Mouse (Mus musculus) CH12.LX (cell line): Measurements from ENCODE around the gene Abhd6. TPM values are rescaled to one million over a fixed set of nuclear protein-coding genes. Genes with fewer than 3 reads are reported as not detected.

Experiments
- DNase-seq: peaks from one replicate; pipeline ENCODE4 v3.0.0-alpha.2; 2013; ENCODE audit errors: extremely low read depth
- H3K27ac ChIP-seq: 2 replicates; pipeline ENCODE4 v1.5.1; 2012; ENCODE audit warnings: low read depth, mild to moderate bottlenecking, control low read depth, moderate library complexity; ENCODE audit not compliant: insufficient read depth
- H3K27me3 ChIP-seq: replicated peaks from 2 replicates; pipeline ENCODE3; 2012; ENCODE audit warnings: inconsistent platforms
- H3K36me3 ChIP-seq, 2 experiments: replicated peaks in 1 of 2; 2 replicates each; pipeline versions ENCODE3 to v1.6.1; 2012; ENCODE audit warnings: inconsistent platforms in 1 of 2, low read length in 1 of 2, mild to moderate bottlenecking in 1 of 2, mixed read lengths in 1 of 2, moderate library complexity in 1 of 2; ENCODE audit not compliant: control insufficient read depth in 1 of 2, insufficient read depth in 1 of 2
- H3K4me1 ChIP-seq, 2 experiments: 2 replicates each; pipeline ENCODE4 v1.6.1; 2012; ENCODE audit warnings: inconsistent platforms in 1 of 2, moderate library complexity in 1 of 2; ENCODE audit not compliant: insufficient read depth in 2 of 2, control insufficient read depth in 1 of 2
- H3K4me2 ChIP-seq: 2 replicates; pipeline ENCODE4 v1.6.1; 2012; ENCODE audit warnings: low read depth, mild to moderate bottlenecking, control low read depth; ENCODE audit not compliant: poor library complexity, insufficient read depth, severe bottlenecking
- H3K4me3 ChIP-seq, 3 experiments: fragments of 150-350 bp in 1 of 3; sonication (generic) in 1 of 3; replicated peaks in 1 of 3; 2 replicates each; pipeline versions ENCODE3 to v1.5.1; 2011 to 2012; ENCODE audit warnings: low read depth in 2 of 3, low read length in 2 of 3, mild to moderate bottlenecking in 2 of 3, moderate library complexity in 2 of 3, control low read depth in 1 of 3, improper control_type of control experiment in 1 of 3, inconsistent platforms in 1 of 3, mixed read lengths in 1 of 3; ENCODE audit not compliant: poor library complexity in 1 of 3
- H3K79me2 ChIP-seq: replicated peaks from 2 replicates; pipeline ENCODE4 v1.6.1; 2012; ENCODE audit warnings: mild to moderate bottlenecking, moderate library complexity; ENCODE audit not compliant: control insufficient read depth, poor library complexity, insufficient read depth, severe bottlenecking; ENCODE audit errors: extremely low read depth
- H3K9ac ChIP-seq: 2 replicates; pipeline ENCODE4 v1.6.1; 2012; ENCODE audit warnings: low read depth, mild to moderate bottlenecking, control low read depth, moderate library complexity; ENCODE audit not compliant: insufficient read depth
- H3K9me3 ChIP-seq: replicated peaks from 2 replicates; pipeline ENCODE3; 2012; ENCODE audit warnings: low read length, inconsistent platforms, mixed read lengths
- BHLHE40 ChIP-seq: IDR thresholded peaks from 2 replicates; pipeline ENCODE4 v1.6.1; 2011; ENCODE audit warnings: mild to moderate bottlenecking, low read depth, low read length, improper control_type of control experiment
- E2F4 ChIP-seq: IDR thresholded peaks from 2 replicates; pipeline ENCODE4 v1.6.1; 2011; ENCODE audit warnings: low read depth, low read length, improper control_type of control experiment; ENCODE audit not compliant: insufficient replicate concordance
- ELF1 ChIP-seq: IDR thresholded peaks from 2 replicates; pipeline ENCODE4 v1.6.1; 2014; ENCODE audit warnings: low read depth, mild to moderate bottlenecking, inconsistent platforms, low read length, improper control_type of control experiment
- HCFC1 ChIP-seq: IDR thresholded peaks from 2 replicates; pipeline ENCODE4 v1.6.1; 2012; ENCODE audit warnings: low read depth, mild to moderate bottlenecking, inconsistent platforms, low read length, improper control_type of control experiment
- JUN ChIP-seq: IDR thresholded peaks from 2 replicates; pipeline ENCODE4 v1.6.1; 2011; ENCODE audit warnings: low read depth, mild to moderate bottlenecking, low read length, improper control_type of control experiment, moderate library complexity; ENCODE audit not compliant: insufficient read depth
- MAFK ChIP-seq: IDR thresholded peaks from 2 replicates; pipeline ENCODE4 v1.6.1; 2011; ENCODE audit warnings: low read length, improper control_type of control experiment; ENCODE audit not compliant: insufficient replicate concordance
- MAX ChIP-seq: IDR thresholded peaks from 2 replicates; pipeline ENCODE4 v1.6.1; 2011; ENCODE audit warnings: low read length, improper control_type of control experiment
- MXI1 ChIP-seq: IDR thresholded peaks from 2 replicates; pipeline ENCODE4 v1.6.1; 2011; ENCODE audit warnings: mild to moderate bottlenecking, low read depth, low read length, improper control_type of control experiment
- NELFE ChIP-seq: IDR thresholded peaks from 2 replicates; pipeline ENCODE4 v1.6.1; 2011; ENCODE audit warnings: low read depth, low read length, improper control_type of control experiment
- POLR2A ChIP-seq: IDR thresholded peaks from 2 replicates; pipeline ENCODE4 v1.6.1; 2011; ENCODE audit warnings: low read depth, mild to moderate bottlenecking, improper control_type of control experiment, low read length
- POLR2AphosphoS2 ChIP-seq: IDR thresholded peaks from 2 replicates; pipeline ENCODE4 v1.6.1; 2011; ENCODE audit warnings: low read depth, low read length, improper control_type of control experiment
- RAD21 ChIP-seq: IDR thresholded peaks from 2 replicates; pipeline ENCODE4 v1.6.1; 2011; ENCODE audit warnings: low read depth, mild to moderate bottlenecking, low read length, improper control_type of control experiment, moderate library complexity
- RCOR1 ChIP-seq: conservative IDR thresholded peaks from 2 replicates; pipeline ENCODE4 v1.6.1; 2012; ENCODE audit warnings: low read depth, mild to moderate bottlenecking, inconsistent platforms, low read length, improper control_type of control experiment
- TBP ChIP-seq: conservative IDR thresholded peaks from 2 replicates; pipeline ENCODE4 v1.6.1; 2011; ENCODE audit warnings: low read depth, low read length, improper control_type of control experiment
- UBTF ChIP-seq: IDR thresholded peaks from 2 replicates; pipeline ENCODE4 v1.6.1; 2012; ENCODE audit warnings: low read depth, mild to moderate bottlenecking, inconsistent platforms, low read length, improper control_type of control experiment, moderate library complexity
- USF2 ChIP-seq: conservative IDR thresholded peaks from 2 replicates; pipeline ENCODE4 v1.6.1; 2011; ENCODE audit warnings: low read depth, low read length, improper control_type of control experiment
- ZC3H11A ChIP-seq: IDR thresholded peaks from 2 replicates; pipeline ENCODE4 v1.6.1; 2012; ENCODE audit warnings: low read depth, mild to moderate bottlenecking, inconsistent platforms, low read length, improper control_type of control experiment
- ZKSCAN1 ChIP-seq: IDR thresholded peaks from 2 replicates; pipeline ENCODE4 v1.6.1; 2012; ENCODE audit warnings: low read depth, inconsistent platforms, low read length, improper control_type of control experiment, borderline replicate concordance
- dilution Hi-C: fragments of 300-500 bp; cut with MboI; formaldehyde crosslinking; loops from 2 replicates; pipeline ENCODE4 v1.14.3; 2020; ENCODE audit warnings: low sequenced_read_pairs; ENCODE audit not compliant: extremely low pct_unique_long_range_greater_than_20kb, extremely low pct_ligation_motif_present
- in situ Hi-C: fragments of 300-500 bp; cut with MboI; formaldehyde crosslinking; loops from 3 replicates; pipeline ENCODE4 v1.14.3; 2019; ENCODE audit warnings: low sequenced_read_pairs, low pct_ligation_motif_present, low pct_unique_long_range_greater_than_20kb, mixed read lengths
- polyA plus RNA-seq: library from polyadenylated mRNA; unstranded; fragments of >175 nt; gene quantifications from 2 replicates; pipeline ENCODE4 v1.2.1, GENCODE M21; 2012; ENCODE audit warnings: low read depth; ENCODE audit not compliant: insufficient read length
- total RNA-seq, 2 experiments: library from RNA; depleted of rRNA; stranded (reverse); fragments of 300-350 nt in 1 of 2; fragments of >200 nt in 1 of 2; gene quantifications; 2 replicates each; pipeline ENCODE4 v1.2.3; 2012 to 2014

The Abhd6 gene
- total and polyA plus RNA-seq, 3 experiments: 31.9 to 55.9 (median 36.0) TPM

- no peaks in the 10 kb centered on the region for H3K27me3 ChIP-seq
- no peaks in the 10 kb centered on the region for H3K9me3 ChIP-seq
- in situ Hi-C loops: loop anchor here (5.0 to 10.0 kb wide), 2 partner anchors 54 to 216 kb away; partner anchors contain the start of gene Fam107a
- H3K36me3 ChIP-seq: peaks cover 0 to 24% of the 10 kb centered on the region in 2 experiments
- dilution Hi-C loops: no loop called here
- no peak for DNase-seq
- TF ChIP-seq E2F4 (no peak), POLR2AphosphoS2 (no peak)
- peaks cover 0 to 61% of the 10 kb centered on the region in 2 experiments; a peak in 3 of 4 replicates for H3K4me1 ChIP-seq
- peak overlapping the region; percentile 71 to 86 (median 75) for H3K4me3 ChIP-seq
- H3K79me2 ChIP-seq: peaks cover 16% of the 10 kb centered on the region
- peak overlapping the region; percentile 71 for H3K9ac ChIP-seq
- peak overlapping the region; percentile 82 for H3K4me2 ChIP-seq
- H3K27ac ChIP-seq: no peak overlapping the region
These were observed 95.9 kb downstream of the Abhd6 start for GRCm38 (mm10) chr14:8098687-8098995.

GRCm38 (mm10) chr14:8099561-8100021 is 96.9 kb downstream of the Abhd6 start:
- dilution Hi-C loops (no loop called here), in situ Hi-C loops (loop anchor here (5.0 to 10.0 kb wide), 2 partner anchors 53 to 215 kb away; partner anchors contain the start of gene Fam107a)
- H3K27me3 ChIP-seq: no peaks in the 10 kb centered on the region
- peak overlapping the region; percentile 59 for H3K9ac ChIP-seq
- no peak for DNase-seq
- H3K4me1 ChIP-seq: peaks cover 0 to 67% of the 10 kb centered on the region in 2 experiments; a peak in 3 of 4 replicates
- H3K9me3 ChIP-seq: no peaks in the 10 kb centered on the region
- peak overlapping the region; percentile 77 for H3K4me2 ChIP-seq
- H3K36me3 ChIP-seq: peaks cover 0 to 31% of the 10 kb centered on the region in 2 experiments
- H3K79me2 ChIP-seq: peaks cover 24% of the 10 kb centered on the region
- TF ChIP-seq MAX (no peak), RAD21 (no peak), HCFC1 (no peak), TBP (0 out of 2 replicates have a peak, but pooled peaks have one; percentile 31), USF2 (no peak), POLR2A (no peak), ELF1 (0 out of 2 replicates have a peak, but pooled peaks have one; percentile 15), MXI1 (no peak), RCOR1 (no peak), MAFK (no peak), JUN (no peak), NELFE (no peak), UBTF (no peak), ZC3H11A (no peak), BHLHE40 (no peak), ZKSCAN1 (no peak)
- H3K27ac ChIP-seq: no peak overlapping the region
- H3K4me3 ChIP-seq: peak overlapping the region; percentile 57 to 75 (median 71)
